Mouse (Mus musculus): ENCODE data around the gene Nrf1. TPM values are rescaled to one million over a fixed set of nuclear protein-coding genes. Genes with fewer than 3 reads are reported as not detected.

Nrf1 gene
- polyA plus RNA-seq, 1 experiment from 2014 or later: 60.9 TPM

DNA sequence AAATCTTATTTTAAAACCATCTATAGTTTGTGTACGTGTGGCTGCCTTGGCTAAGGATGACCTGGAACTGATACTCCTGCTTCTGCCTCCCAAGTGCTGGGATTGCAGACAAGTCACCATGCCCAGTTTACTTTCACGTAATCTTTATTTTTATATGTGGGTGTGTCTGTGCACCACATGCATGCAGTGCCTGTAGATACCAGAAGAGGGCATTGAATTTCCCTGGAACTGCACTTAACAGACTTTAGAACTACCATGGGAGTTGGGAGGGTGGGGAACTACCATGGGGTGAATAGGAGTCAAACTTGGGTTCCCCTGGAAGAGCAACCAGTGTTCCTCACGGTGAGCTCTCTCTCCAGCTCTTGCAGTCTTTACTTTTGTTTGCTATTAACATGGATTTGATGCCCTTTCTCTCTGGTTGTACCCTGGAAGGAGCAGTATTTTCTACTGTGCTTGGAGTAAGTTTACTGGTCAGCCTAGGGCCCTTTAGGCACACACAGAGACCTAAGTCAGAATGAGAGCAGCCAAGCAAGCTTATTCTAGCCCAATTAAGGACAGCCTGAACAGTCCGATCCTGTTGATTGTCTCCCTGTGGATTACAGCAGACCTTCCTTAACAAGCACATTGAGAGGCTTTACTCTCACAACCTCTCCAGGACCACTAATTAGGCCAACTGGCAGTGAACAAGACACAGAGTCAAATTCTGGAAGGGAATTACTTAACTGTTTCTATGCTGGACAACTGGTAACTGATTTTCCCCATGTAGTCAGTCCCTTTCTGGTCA is 64.8 kb downstream of the Nrf1 start:
- Histone ChIP-seq H3K4me2 (replicated peaks; ENCODE audit: low read depth, low read length) (no peak overlapping the region), H3K9me3 (ENCODE audit: control insufficient read depth, low read depth, low read length) (no peaks in the 10 kb centered on the region), H3K27ac (ENCODE audit: low read length) (no peak overlapping the region), H3K4me1 (ENCODE audit: control insufficient read depth, insufficient read depth, low read length) (no peaks in the 10 kb centered on the region), H3K9ac (replicated peaks; ENCODE audit: low read depth, low read length) (no peak overlapping the region), H3K4me3 (ENCODE audit: low read depth, low read length) (no peak overlapping the region), H3K27me3 (ENCODE audit: control insufficient read depth, insufficient read depth, low read length) (no peaks in the 10 kb centered on the region), H3K36me3 (ENCODE audit: control insufficient read depth, insufficient read depth, low read length) (peaks cover 46% of the 10 kb centered on the region)
- no peak for ATAC-seq (ENCODE audit: insufficient number of reproducible peaks, insufficient read depth, low FRiP score, low read depth)
- WGBS: 95% methylated on average over 4 of the region's 4 CpGs

DNA sequence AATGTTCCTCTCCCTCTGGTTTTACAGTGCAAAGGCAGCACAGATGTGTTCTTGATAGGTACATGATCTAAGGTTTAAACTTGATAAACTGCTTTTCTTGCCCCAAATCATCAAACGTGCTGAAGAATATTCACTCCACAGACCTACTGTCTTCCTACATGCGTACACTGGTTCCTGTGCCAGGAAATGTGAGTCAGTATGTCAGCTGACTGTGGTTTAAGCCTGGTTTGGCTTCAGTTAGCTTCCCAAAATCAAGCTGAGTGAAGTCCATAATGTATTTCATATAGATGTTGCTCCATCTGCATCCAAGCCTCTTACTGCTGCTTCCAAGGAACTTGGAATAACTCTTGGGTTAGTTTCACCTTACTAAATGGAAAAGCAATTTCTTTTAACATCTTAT is 66.3 kb downstream of the Nrf1 start:
- WGBS: 90% methylated on average over 2 of the region's 2 CpGs
- H3K4me3 ChIP-seq (ENCODE audit: low read depth, low read length): no peak overlapping the region
- H3K4me2 ChIP-seq (replicated peaks; ENCODE audit: low read depth, low read length): no peak overlapping the region
- no peaks in the 10 kb centered on the region for H3K9me3 ChIP-seq (ENCODE audit: control insufficient read depth, low read depth, low read length)
- no peak overlapping the region for H3K9ac ChIP-seq (replicated peaks; ENCODE audit: low read depth, low read length)
- ATAC-seq (ENCODE audit: insufficient number of reproducible peaks, insufficient read depth, low FRiP score, low read depth): no peak
- H3K4me1 ChIP-seq (ENCODE audit: control insufficient read depth, insufficient read depth, low read length): no peaks in the 10 kb centered on the region
- peaks cover 62% of the 10 kb centered on the region for H3K36me3 ChIP-seq (ENCODE audit: control insufficient read depth, insufficient read depth, low read length)
- no peaks in the 10 kb centered on the region for H3K27me3 ChIP-seq (ENCODE audit: control insufficient read depth, insufficient read depth, low read length)
- no peak overlapping the region for H3K27ac ChIP-seq (ENCODE audit: low read length)

DNA sequence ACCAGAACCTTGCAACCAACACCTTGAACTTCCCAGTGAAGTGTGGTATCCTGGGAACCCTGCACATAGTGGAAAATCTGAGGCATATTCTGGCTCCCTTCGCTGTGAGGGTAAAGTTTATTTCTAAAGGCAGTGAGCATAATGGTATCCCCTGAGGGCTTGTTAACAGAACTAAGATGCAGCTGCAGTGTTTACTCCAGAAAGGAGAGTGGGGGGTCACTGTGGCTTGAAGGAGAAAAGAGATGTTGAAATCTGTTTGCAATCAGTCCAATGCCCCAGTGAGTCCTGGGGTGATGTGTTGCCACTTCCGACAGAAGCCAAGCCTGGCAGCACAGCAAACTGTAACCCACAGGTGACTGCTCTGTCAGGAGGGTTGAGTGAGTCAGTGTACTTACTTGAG is 73.4 kb downstream of the Nrf1 start:
- no peak for ATAC-seq (ENCODE audit: insufficient number of reproducible peaks, insufficient read depth, low FRiP score, low read depth)
- no peak overlapping the region for H3K9ac ChIP-seq (replicated peaks; ENCODE audit: low read depth, low read length)
- no peaks in the 10 kb centered on the region for H3K27me3 ChIP-seq (ENCODE audit: control insufficient read depth, insufficient read depth, low read length)
- no peak overlapping the region for H3K4me3 ChIP-seq (ENCODE audit: low read depth, low read length)
- peaks cover 68% of the 10 kb centered on the region for H3K36me3 ChIP-seq (ENCODE audit: control insufficient read depth, insufficient read depth, low read length)
- 82% methylated on average over 2 of the region's 2 CpGs for WGBS
- no peaks in the 10 kb centered on the region for H3K4me1 ChIP-seq (ENCODE audit: control insufficient read depth, insufficient read depth, low read length)
- no peaks in the 10 kb centered on the region for H3K9me3 ChIP-seq (ENCODE audit: control insufficient read depth, low read depth, low read length)
- no peak overlapping the region for H3K4me2 ChIP-seq (replicated peaks; ENCODE audit: low read depth, low read length)
- peak overlapping the region; percentile 33; the same call in 1 of the 2 replicates for H3K27ac ChIP-seq (ENCODE audit: low read length)

DNA sequence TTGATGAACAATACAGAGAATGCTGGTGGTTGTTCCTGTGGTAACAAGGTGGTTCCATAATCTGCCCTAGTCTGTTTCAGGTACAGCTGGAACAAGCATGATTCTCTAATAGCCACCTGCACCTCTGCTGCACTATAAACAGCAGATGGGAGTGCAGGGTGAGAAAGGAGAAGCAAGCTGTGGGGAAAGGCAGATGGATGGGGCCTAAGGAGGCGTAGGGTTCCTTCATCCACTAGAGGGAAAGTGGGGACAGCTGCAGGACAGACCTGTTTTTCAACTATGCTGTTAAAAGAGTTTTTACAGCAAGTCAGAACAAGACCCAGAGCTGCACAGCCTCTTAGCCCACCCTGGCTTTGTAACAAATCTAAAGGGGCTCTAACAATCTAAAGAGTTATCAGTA is 73.8 kb downstream of the Nrf1 start:
- no peak for ATAC-seq (ENCODE audit: insufficient number of reproducible peaks, insufficient read depth, low FRiP score, low read depth)
- 59% methylated on average over 1 of the region's 1 CpGs for WGBS
- Histone ChIP-seq H3K4me2 (replicated peaks; ENCODE audit: low read depth, low read length) (no peak overlapping the region), H3K4me1 (ENCODE audit: control insufficient read depth, insufficient read depth, low read length) (no peaks in the 10 kb centered on the region), H3K9ac (replicated peaks; ENCODE audit: low read depth, low read length) (no peak overlapping the region), H3K36me3 (ENCODE audit: control insufficient read depth, insufficient read depth, low read length) (peaks cover 67% of the 10 kb centered on the region), H3K27me3 (ENCODE audit: control insufficient read depth, insufficient read depth, low read length) (no peaks in the 10 kb centered on the region), H3K9me3 (ENCODE audit: control insufficient read depth, low read depth, low read length) (no peaks in the 10 kb centered on the region), H3K4me3 (ENCODE audit: low read depth, low read length) (no peak overlapping the region), H3K27ac (ENCODE audit: low read length) (peak overlapping the region; percentile 33; the same call in 1 of the 2 replicates)

DNA sequence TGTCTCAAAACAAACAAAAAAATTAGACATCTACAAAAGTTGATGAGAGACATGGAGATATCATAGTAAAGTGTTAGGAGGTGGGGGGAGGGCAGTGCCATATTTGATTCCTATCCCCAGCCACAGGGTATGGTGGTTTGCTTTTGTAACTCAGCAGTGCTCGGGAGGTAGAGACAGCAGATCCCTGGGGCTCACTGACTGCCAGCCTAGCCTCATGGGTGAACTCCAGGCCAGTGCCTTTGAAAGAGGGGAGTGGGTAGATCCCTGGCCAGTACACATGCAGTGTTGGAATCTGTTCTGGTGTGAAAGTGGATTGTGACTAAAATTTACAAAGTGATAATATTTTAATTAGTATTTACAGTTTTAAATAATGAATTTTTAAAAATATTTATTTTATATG is 75.6 kb downstream of the Nrf1 start:
- no peak overlapping the region for H3K4me2 ChIP-seq (replicated peaks; ENCODE audit: low read depth, low read length)
- H3K27ac ChIP-seq (ENCODE audit: low read length): no peak overlapping the region
- H3K27me3 ChIP-seq (ENCODE audit: control insufficient read depth, insufficient read depth, low read length): no peaks in the 10 kb centered on the region
- no peak for ATAC-seq (ENCODE audit: insufficient number of reproducible peaks, insufficient read depth, low FRiP score, low read depth)
- H3K9ac ChIP-seq (replicated peaks; ENCODE audit: low read depth, low read length): no peak overlapping the region
- no peaks in the 10 kb centered on the region for H3K4me1 ChIP-seq (ENCODE audit: control insufficient read depth, insufficient read depth, low read length)
- WGBS: 97% methylated on average over 1 of the region's 1 CpGs
- no peak overlapping the region for H3K4me3 ChIP-seq (ENCODE audit: low read depth, low read length)
- H3K9me3 ChIP-seq (ENCODE audit: control insufficient read depth, low read depth, low read length): no peaks in the 10 kb centered on the region
- H3K36me3 ChIP-seq (ENCODE audit: control insufficient read depth, insufficient read depth, low read length): peaks cover 65% of the 10 kb centered on the region

DNA sequence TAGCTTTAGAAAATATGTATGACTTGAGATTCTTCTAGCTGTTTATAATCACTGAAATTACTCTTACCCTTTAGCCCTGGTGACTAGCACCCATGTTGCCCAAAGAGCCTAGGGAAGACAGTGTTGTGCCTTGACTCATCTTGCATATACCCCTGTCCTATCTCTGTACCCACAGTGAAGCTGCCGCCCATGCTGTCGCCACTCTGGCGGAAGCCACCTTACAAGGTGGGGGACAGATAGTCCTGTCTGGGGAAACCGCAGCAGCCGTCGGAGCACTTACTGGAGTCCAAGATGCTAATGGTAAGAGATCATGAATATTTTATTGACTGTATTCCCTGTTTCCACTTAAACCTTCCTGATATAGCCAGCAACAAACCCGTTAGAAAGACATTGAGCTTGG is 78.3 kb downstream of the Nrf1 start:
- Histone ChIP-seq H3K36me3 (ENCODE audit: control insufficient read depth, insufficient read depth, low read length) (peaks cover 45% of the 10 kb centered on the region), H3K9ac (replicated peaks; ENCODE audit: low read depth, low read length) (no peak overlapping the region), H3K9me3 (ENCODE audit: control insufficient read depth, low read depth, low read length) (no peaks in the 10 kb centered on the region), H3K27me3 (ENCODE audit: control insufficient read depth, insufficient read depth, low read length) (no peaks in the 10 kb centered on the region), H3K4me1 (ENCODE audit: control insufficient read depth, insufficient read depth, low read length) (no peaks in the 10 kb centered on the region), H3K4me2 (replicated peaks; ENCODE audit: low read depth, low read length) (no peak overlapping the region), H3K4me3 (ENCODE audit: low read depth, low read length) (no peak overlapping the region), H3K27ac (ENCODE audit: low read length) (no peak overlapping the region)
- WGBS: 97% methylated on average over 7 of the region's 7 CpGs
- no peak for ATAC-seq (ENCODE audit: insufficient number of reproducible peaks, insufficient read depth, low FRiP score, low read depth)

DNA sequence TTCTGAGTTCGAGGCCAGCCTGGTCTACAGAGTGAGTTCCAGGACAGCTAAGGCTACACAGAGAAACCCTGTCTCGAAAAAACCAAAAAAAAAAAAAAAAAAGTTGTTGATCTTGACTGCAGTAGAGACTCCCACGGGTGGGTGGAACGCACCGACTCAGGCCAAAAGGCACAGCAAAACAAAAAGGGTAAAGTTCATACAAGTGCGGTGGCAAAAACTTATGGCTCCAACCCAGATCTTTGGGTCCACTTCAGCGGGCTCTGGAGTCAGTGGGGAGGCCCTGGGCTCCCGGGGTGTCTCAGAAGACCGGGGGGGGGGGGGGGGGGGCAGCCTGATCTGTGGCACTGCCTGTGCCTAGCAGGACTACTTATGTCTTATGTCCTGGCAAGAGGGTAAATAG is 79.0 kb downstream of the Nrf1 start:
- WGBS: 87% methylated on average over 7 of the region's 9 CpGs
- Histone ChIP-seq H3K4me1 (ENCODE audit: control insufficient read depth, insufficient read depth, low read length) (no peaks in the 10 kb centered on the region), H3K4me3 (ENCODE audit: low read depth, low read length) (no peak overlapping the region), H3K27ac (ENCODE audit: low read length) (no peak overlapping the region), H3K4me2 (replicated peaks; ENCODE audit: low read depth, low read length) (no peak overlapping the region), H3K9ac (replicated peaks; ENCODE audit: low read depth, low read length) (no peak overlapping the region), H3K9me3 (ENCODE audit: control insufficient read depth, low read depth, low read length) (no peaks in the 10 kb centered on the region), H3K27me3 (ENCODE audit: control insufficient read depth, insufficient read depth, low read length) (no peaks in the 10 kb centered on the region), H3K36me3 (ENCODE audit: control insufficient read depth, insufficient read depth, low read length) (peaks cover 39% of the 10 kb centered on the region)
- no peak for ATAC-seq (ENCODE audit: insufficient number of reproducible peaks, insufficient read depth, low FRiP score, low read depth)

DNA sequence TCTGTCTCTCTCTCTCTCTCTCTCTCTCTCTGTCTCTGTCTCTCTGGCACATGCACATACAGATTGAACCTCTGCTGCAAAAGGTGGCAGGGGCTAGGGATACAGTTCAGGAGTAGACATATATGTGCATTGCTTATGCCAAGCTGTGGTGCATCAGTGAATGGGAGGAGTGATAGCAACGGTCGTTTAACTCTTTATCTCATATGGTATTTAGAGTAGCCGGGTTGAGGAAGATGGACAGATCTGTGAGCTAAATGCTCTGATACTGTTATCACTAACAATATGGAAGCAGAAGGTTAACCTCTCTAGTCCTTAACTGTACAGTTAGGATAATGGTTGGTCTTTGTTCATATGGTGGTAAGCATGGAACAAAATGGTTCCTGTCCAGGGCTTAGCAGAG is 84.6 kb downstream of the Nrf1 start:
- WGBS: 91% methylated on average over 3 of the region's 3 CpGs
- H3K36me3 ChIP-seq (ENCODE audit: control insufficient read depth, insufficient read depth, low read length): peaks cover 32% of the 10 kb centered on the region
- H3K4me2 ChIP-seq (replicated peaks; ENCODE audit: low read depth, low read length): no peak overlapping the region
- H3K9me3 ChIP-seq (ENCODE audit: control insufficient read depth, low read depth, low read length): no peaks in the 10 kb centered on the region
- no peak overlapping the region for H3K27ac ChIP-seq (ENCODE audit: low read length)
- no peak for ATAC-seq (ENCODE audit: insufficient number of reproducible peaks, insufficient read depth, low FRiP score, low read depth)
- H3K27me3 ChIP-seq (ENCODE audit: control insufficient read depth, insufficient read depth, low read length): no peaks in the 10 kb centered on the region
- no peak overlapping the region for H3K4me3 ChIP-seq (ENCODE audit: low read depth, low read length)
- H3K4me1 ChIP-seq (ENCODE audit: control insufficient read depth, insufficient read depth, low read length): no peaks in the 10 kb centered on the region
- no peak overlapping the region for H3K9ac ChIP-seq (replicated peaks; ENCODE audit: low read depth, low read length)

DNA sequence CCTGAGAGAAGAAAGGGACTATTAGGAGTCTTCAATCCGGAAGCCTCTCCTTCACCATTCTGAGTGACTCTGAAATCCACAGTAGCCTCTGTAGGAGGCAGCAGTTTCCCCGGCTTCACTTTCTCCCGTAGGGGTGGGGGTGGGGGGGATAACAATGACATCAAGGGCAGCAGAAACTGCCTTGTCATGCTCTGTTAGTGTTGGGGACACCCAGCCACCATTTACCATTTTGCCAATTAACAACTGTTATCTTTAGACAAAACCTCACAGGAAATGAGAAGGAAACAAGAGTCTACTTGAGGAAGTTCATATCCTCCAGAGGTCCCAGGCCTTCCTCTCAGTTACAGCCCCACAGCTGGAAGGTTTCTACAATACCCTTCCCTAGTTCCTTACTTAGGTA is 87.8 kb downstream of the Nrf1 start:
- 71% methylated on average over 3 of the region's 3 CpGs for WGBS
- H3K27ac ChIP-seq (ENCODE audit: low read length): no peak overlapping the region

More for the DNA sequence above, 87.8 kb downstream of the Nrf1 start:
- Histone ChIP-seq H3K4me1 (ENCODE audit: control insufficient read depth, insufficient read depth, low read length) (no peaks in the 10 kb centered on the region), H3K9me3 (ENCODE audit: control insufficient read depth, low read depth, low read length) (no peaks in the 10 kb centered on the region), H3K4me3 (ENCODE audit: low read depth, low read length) (no peak overlapping the region), H3K36me3 (ENCODE audit: control insufficient read depth, insufficient read depth, low read length) (peaks cover 36% of the 10 kb centered on the region), H3K27me3 (ENCODE audit: control insufficient read depth, insufficient read depth, low read length) (no peaks in the 10 kb centered on the region), H3K9ac (replicated peaks; ENCODE audit: low read depth, low read length) (no peak overlapping the region), H3K4me2 (replicated peaks; ENCODE audit: low read depth, low read length) (no peak overlapping the region)
- no peak for ATAC-seq (ENCODE audit: insufficient number of reproducible peaks, insufficient read depth, low FRiP score, low read depth)
